Mouse (Mus musculus) liver, embryonic 12.5 days (tissue): ENCODE data around the gene Tsc2. TPM values are rescaled to one million over a fixed set of nuclear protein-coding genes. Genes with fewer than 3 reads are reported as not detected.

Experiments used
- ATAC-seq: fragments of 200-750 bp; cut with Nextera tagmentation; 2 replicates; pipeline ENCODE4 v1.8.0; 2017; ENCODE audit warnings: moderate number of reproducible peaks, mild to moderate bottlenecking, moderate library complexity
- H3K27ac ChIP-seq: fragments of 300-500 bp; sonication (generic); 2 replicates; pipeline ENCODE4 v1.5.1; 2016; ENCODE audit warnings: mild to moderate bottlenecking
- H3K27me3 ChIP-seq: fragments of 300-500 bp; sonication (generic); replicated peaks from 2 replicates; pipeline ENCODE4 v1.6.1; 2016; ENCODE audit warnings: mild to moderate bottlenecking, moderate library complexity
- H3K36me3 ChIP-seq: fragments of 300-500 bp; sonication (generic); 2 replicates; pipeline ENCODE4 v1.6.1; 2016; ENCODE audit warnings: mild to moderate bottlenecking, moderate library complexity
- H3K4me1 ChIP-seq: fragments of 300-500 bp; sonication (generic); 2 replicates; pipeline ENCODE4 v1.6.1; 2016
- H3K4me2 ChIP-seq: fragments of 300-500 bp; sonication (generic); 2 replicates; pipeline ENCODE4 v1.6.1; 2016; ENCODE audit warnings: mild to moderate bottlenecking, moderate library complexity
- H3K4me3 ChIP-seq: fragments of 300-500 bp; sonication (generic); 2 replicates; pipeline ENCODE4 v1.5.1; 2016; ENCODE audit warnings: mild to moderate bottlenecking, moderate library complexity
- H3K9ac ChIP-seq: fragments of 300-500 bp; sonication (generic); 2 replicates; pipeline ENCODE4 v1.6.1; 2016; ENCODE audit warnings: mild to moderate bottlenecking, moderate library complexity
- H3K9me3 ChIP-seq: fragments of 300-500 bp; sonication (generic); replicated peaks from 2 replicates; pipeline ENCODE4 v1.6.1; 2016; ENCODE audit warnings: mild to moderate bottlenecking, moderate library complexity
- whole genome bisulfite sequencing: fragments of 180-500 bp; shearing (Covaris S2); methylation state at CpG from one replicate; pipeline ENCODE4 v1.1.7; 2016; ENCODE audit not compliant: insufficient replicate concordance; 5-methylcytosine and 5-hydroxymethylcytosine counted together
- polyA plus RNA-seq: library from polyadenylated mRNA; unstranded; fragments of >200 nt; fragmentation: Nextera tagmentation; extraction: Ambion mirVana; gene quantifications from 2 replicates; pipeline ENCODE4 v1.2.1, GENCODE M21; 2016

Tsc2 gene
- polyA plus RNA-seq, 1 experiment from 2014 or later = 30.8 TPM

- Histone ChIP-seq H3K27ac (no peak overlapping the region), H3K27me3 (no peaks in the 10 kb centered on the region), H3K36me3 (peaks cover 17% of the 10 kb centered on the region; the same call in 1 of the 2 replicates), H3K9ac (no peak overlapping the region), H3K4me2 (no peak overlapping the region), H3K4me3 (no peak overlapping the region), H3K9me3 (no peaks in the 10 kb centered on the region), H3K4me1 (peaks cover 26% of the 10 kb centered on the region)
- 52% methylated on average over 5 of the region's 5 CpGs for WGBS
- ATAC-seq = no peak
Measured at GRCm38 (mm10) chr17:24563638-24564037, 68.8 kb downstream of the Tsc2 start.

GRCm38 (mm10) chr17:24561592-24561991, 70.8 kb downstream of the Tsc2 start:
- WGBS = 73% methylated on average over 2 of the region's 2 CpGs
- Histone ChIP-seq H3K27ac (no peak overlapping the region), H3K4me3 (no peak overlapping the region), H3K4me2 (no peak overlapping the region), H3K9ac (no peak overlapping the region), H3K9me3 (no peaks in the 10 kb centered on the region), H3K36me3 (peaks cover 10% of the 10 kb centered on the region; the same call in 1 of the 2 replicates), H3K4me1 (peaks cover 34% of the 10 kb centered on the region), H3K27me3 (no peaks in the 10 kb centered on the region)
- no peak for ATAC-seq

- H3K27me3 ChIP-seq = no peaks in the 10 kb centered on the region
- ATAC-seq = no peak
- H3K36me3 ChIP-seq = peaks cover 7% of the 10 kb centered on the region; the same call in 1 of the 2 replicates
- no peaks in the 10 kb centered on the region for H3K9me3 ChIP-seq
- H3K4me1 ChIP-seq = peaks cover 38% of the 10 kb centered on the region
- H3K4me2 ChIP-seq = no peak overlapping the region
- 66% methylated on average over 5 of the region's 5 CpGs for WGBS
- H3K27ac ChIP-seq = no peak overlapping the region
- no peak overlapping the region for H3K9ac ChIP-seq
- no peak overlapping the region for H3K4me3 ChIP-seq
Measured at GRCm38 (mm10) chr17:24560301-24561028, 72.0 kb downstream of the Tsc2 start.

GRCm38 (mm10) chr17:24559146-24559545, 73.3 kb downstream of the Tsc2 start:
- H3K9ac ChIP-seq = 0 out of 2 replicates have a peak overlapping the region, but pooled peaks have one; percentile 18
- H3K9me3 ChIP-seq = no peaks in the 10 kb centered on the region
- H3K4me2 ChIP-seq = no peak overlapping the region
- peak overlapping the region; percentile 57 for H3K27ac ChIP-seq
- ATAC-seq = peak; percentile 32; the same call in 1 of the 2 replicates
- H3K27me3 ChIP-seq = no peaks in the 10 kb centered on the region
- no peak overlapping the region for H3K4me3 ChIP-seq
- H3K36me3 ChIP-seq = no peaks in the 10 kb centered on the region
- WGBS = 62% methylated on average over 3 of the region's 3 CpGs
- peaks cover 38% of the 10 kb centered on the region for H3K4me1 ChIP-seq

- ATAC-seq = no peak
- H3K36me3 ChIP-seq = no peaks in the 10 kb centered on the region
- H3K9ac ChIP-seq = 0 out of 2 replicates have a peak overlapping the region, but pooled peaks have one; percentile 18
- H3K4me1 ChIP-seq = peaks cover 35% of the 10 kb centered on the region
- H3K4me3 ChIP-seq = no peak overlapping the region
- 61% methylated on average over 4 of the region's 4 CpGs for WGBS
- H3K9me3 ChIP-seq = no peaks in the 10 kb centered on the region
- H3K27ac ChIP-seq = peak overlapping the region; percentile 57
- H3K4me2 ChIP-seq = no peak overlapping the region
- H3K27me3 ChIP-seq = no peaks in the 10 kb centered on the region
Measured at GRCm38 (mm10) chr17:24558600-24559099, 73.8 kb downstream of the Tsc2 start.

GRCm38 (mm10) chr17:24557091-24557490, 75.3 kb downstream of the Tsc2 start:
- no peaks in the 10 kb centered on the region for H3K36me3 ChIP-seq
- H3K9ac ChIP-seq = no peak overlapping the region
- H3K9me3 ChIP-seq = no peaks in the 10 kb centered on the region
- H3K27me3 ChIP-seq = no peaks in the 10 kb centered on the region
- peaks cover 34% of the 10 kb centered on the region for H3K4me1 ChIP-seq
- 83% methylated on average over 7 of the region's 7 CpGs for WGBS
- ATAC-seq = no peak
- H3K4me3 ChIP-seq = no peak overlapping the region
- H3K4me2 ChIP-seq = no peak overlapping the region
- no peak overlapping the region for H3K27ac ChIP-seq

- Histone ChIP-seq H3K9ac (peak overlapping the region; percentile 90), H3K27me3 (no peaks in the 10 kb centered on the region), H3K9me3 (no peaks in the 10 kb centered on the region), H3K27ac (peak overlapping the region; percentile 93; the same call in 1 of the 2 replicates), H3K4me2 (peak overlapping the region; percentile 97), H3K4me3 (peak overlapping the region; percentile 80), H3K36me3 (no peaks in the 10 kb centered on the region), H3K4me1 (peaks cover 41% of the 10 kb centered on the region)
- WGBS = 61% methylated on average over 3 of the region's 3 CpGs
- no peak for ATAC-seq
Measured at GRCm38 (mm10) chr17:24551050-24551444, 81.4 kb downstream of the Tsc2 start.

GRCm38 (mm10) chr17:24550416-24551049, 81.9 kb downstream of the Tsc2 start:
- H3K9me3 ChIP-seq = no peaks in the 10 kb centered on the region
- peak; percentile 68 for ATAC-seq
- peak overlapping the region; percentile 97 for H3K4me2 ChIP-seq
- H3K4me3 ChIP-seq = peak overlapping the region; percentile 80
- no peaks in the 10 kb centered on the region for H3K36me3 ChIP-seq
- WGBS = 2% methylated on average over 44 of the region's 44 CpGs
- H3K9ac ChIP-seq = peak overlapping the region; percentile 90
- peak overlapping the region; percentile 93 for H3K27ac ChIP-seq
- H3K4me1 ChIP-seq = peaks cover 41% of the 10 kb centered on the region
- H3K27me3 ChIP-seq = no peaks in the 10 kb centered on the region

GRCm38 (mm10) chr17:24549618-24550415, 82.6 kb downstream of the Tsc2 start, which contains the start of gene Pkd1:
Gene Pkd1, plus strand, starts transcription at chr17:24549834.
- H3K4me2 ChIP-seq = peak within 1 kb of the TSS; percentile 97
- under 1% methylated on average over 72 of the region's 72 CpGs for WGBS
- H3K4me1 ChIP-seq = peaks cover 41% of the 10 kb centered on the region
- peaks cover 2% of the 10 kb centered on the region for H3K27me3 ChIP-seq
- no peaks in the 10 kb centered on the region for H3K36me3 ChIP-seq
- no peaks in the 10 kb centered on the region for H3K9me3 ChIP-seq
- peak; percentile 90 for ATAC-seq
- H3K9ac ChIP-seq = peak within 1 kb of the TSS; percentile 90
- H3K4me3 ChIP-seq = peak within 1 kb of the TSS; percentile 80
- H3K27ac ChIP-seq = peak within 1 kb of the TSS; percentile 93

- peak overlapping the region; percentile 97 for H3K4me2 ChIP-seq
- peaks cover 8% of the 10 kb centered on the region for H3K27me3 ChIP-seq
- no peaks in the 10 kb centered on the region for H3K9me3 ChIP-seq
- 2% methylated on average over 23 of the region's 23 CpGs for WGBS
- peak overlapping the region; percentile 80 for H3K4me3 ChIP-seq
- H3K4me1 ChIP-seq = peaks cover 45% of the 10 kb centered on the region
- H3K9ac ChIP-seq = peak overlapping the region; percentile 90
- H3K36me3 ChIP-seq = no peaks in the 10 kb centered on the region
- peak; percentile 44 for ATAC-seq
- H3K27ac ChIP-seq = peak overlapping the region; percentile 86
Measured at GRCm38 (mm10) chr17:24548921-24549617, 83.4 kb downstream of the Tsc2 start.

GRCm38 (mm10) chr17:24548435-24548834, 84.0 kb downstream of the Tsc2 start:
- H3K36me3 ChIP-seq = no peaks in the 10 kb centered on the region
- H3K27me3 ChIP-seq = peaks cover 11% of the 10 kb centered on the region
- no peak for ATAC-seq
- WGBS = 17% methylated on average over 9 of the region's 9 CpGs
- peak overlapping the region; percentile 90 for H3K9ac ChIP-seq
- H3K27ac ChIP-seq = peak overlapping the region; percentile 86
- H3K9me3 ChIP-seq = no peaks in the 10 kb centered on the region
- peak overlapping the region; percentile 97 for H3K4me2 ChIP-seq
- peaks cover 45% of the 10 kb centered on the region for H3K4me1 ChIP-seq
- peak overlapping the region; percentile 80 for H3K4me3 ChIP-seq
